Mouse (Mus musculus): ENCODE data around the gene Samd14.

Samd14 gene

DNA sequence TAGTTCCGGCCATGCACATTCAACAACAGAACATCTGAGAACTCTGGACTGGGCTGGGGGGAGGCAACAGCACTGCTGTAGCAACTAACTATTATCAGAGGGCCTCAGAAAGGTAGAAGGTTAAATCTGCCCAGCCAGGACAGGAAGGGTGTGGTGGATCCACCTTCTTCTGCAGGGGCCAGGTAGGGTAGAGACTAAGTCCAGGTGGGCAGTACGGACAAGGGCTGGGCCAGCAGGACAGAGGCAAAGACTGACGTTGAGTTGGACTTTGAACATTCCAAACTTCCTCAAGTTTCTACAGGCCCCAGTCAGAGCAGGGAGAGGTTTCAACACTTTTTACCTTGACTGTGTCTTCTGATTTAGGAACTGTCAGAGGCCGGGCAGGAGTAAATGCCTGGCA is 65.0 kb downstream of the Samd14 start:
- DNase-seq (ENCODE audit: low read depth) = no peak

DNA sequence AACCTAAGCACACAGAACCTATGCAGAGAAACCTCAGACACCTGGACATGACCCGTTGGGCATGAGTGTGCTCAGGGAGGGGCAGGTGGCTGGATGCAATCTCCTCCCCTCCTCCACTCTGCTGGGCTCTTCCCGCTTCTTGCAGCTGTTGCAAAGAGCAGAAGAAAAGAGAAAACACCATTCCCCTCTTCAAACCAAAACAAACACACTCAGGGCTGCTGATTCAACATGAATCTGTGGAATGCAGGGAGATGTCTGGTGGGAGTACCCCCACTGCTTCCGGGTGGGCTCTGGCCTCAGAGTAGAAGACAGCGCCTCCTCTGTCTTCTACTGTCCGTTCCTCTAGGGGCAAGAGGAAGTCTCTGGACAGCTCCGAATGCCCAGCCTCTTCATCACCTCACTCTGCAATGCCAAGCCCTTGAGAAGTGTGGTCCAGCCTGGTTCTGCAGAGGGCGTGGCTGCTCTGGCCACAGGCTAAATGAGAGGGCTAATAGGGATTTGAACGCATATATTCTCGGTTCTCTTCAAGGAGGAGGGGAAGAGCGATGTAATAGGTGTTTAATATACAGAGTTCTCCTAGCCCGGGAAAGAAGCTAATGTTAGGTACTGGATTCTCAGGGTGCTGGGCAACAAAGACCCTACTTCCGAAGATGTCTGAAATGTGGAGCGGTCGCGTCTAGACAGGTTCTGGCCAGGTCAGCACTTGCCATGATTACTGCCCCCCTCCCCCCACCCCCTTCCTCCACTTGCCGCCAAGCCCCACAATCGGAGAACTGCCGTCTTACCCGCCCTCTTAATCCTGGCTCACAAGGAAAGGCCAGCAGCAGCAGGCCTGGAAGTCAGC is 65.7 kb downstream of the Samd14 start:
- DNase-seq (ENCODE audit: low read depth) = no peak
